9 mouse cellular contexts compared by ENCODE assay signal in the genomic region with DNA sequence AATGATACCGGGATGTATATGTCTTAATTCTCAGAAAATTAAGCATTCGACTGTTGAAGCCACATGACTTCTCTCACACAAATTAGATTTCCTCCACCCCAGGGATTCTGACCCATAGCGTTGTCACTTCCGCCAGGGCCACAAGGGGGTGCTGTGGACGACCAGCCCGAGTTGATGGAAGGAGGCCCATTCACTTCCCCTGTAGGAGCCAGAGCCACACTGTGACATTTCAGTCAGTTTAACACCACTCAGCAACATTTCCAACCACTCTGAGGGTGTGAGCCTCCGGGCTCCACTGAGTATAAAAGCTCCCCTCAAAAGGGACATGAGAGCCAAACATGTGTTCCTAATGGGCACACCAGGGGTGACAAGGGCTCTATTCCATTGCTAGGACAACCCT. TPM values are rescaled to one million over a fixed set of nuclear protein-coding genes. Genes with fewer than 3 reads are reported as not detected.
DNase-seq lines count a peak whose midpoint lies in the region; ATAC-seq and TF ChIP-seq lines count a peak whose summit lies in the region.
"Had no signal": no experiment of that assay in that cellular context is flagged by ENCODE, and none has a peak within 500 bp of the region (broad histone marks: within the 10 kb centered on the region; RNA-seq: fewer than 3 reads in every experiment).

No protein-coding gene starts in this region.

- DNase-seq in midbrain, embryonic 10.5 days (ENCODE audit: low spot score): peak; percentile 55
- DNase-seq in cerebellum, postnatal 14 days: peak; percentile 68 to 83
- DNase-seq in frontal cortex, postnatal 14 days (ENCODE audit: low spot score in 2 of 2): peak; percentile 47 to 51
- DNase-seq in hindbrain, postnatal 0 days (ENCODE audit: low spot score): peak; percentile 62
- DNase-seq in left cerebral cortex, postnatal 36 days (ENCODE audit: low spot score in 2 of 2): peak; percentile 32 to 54
- peak; percentile 37 for DNase-seq in thymus, postnatal 14 days

- H3K4me1 ChIP-seq in midbrain, embryonic 10.5 days: peaks cover 27% of the 10 kb centered on the region
- peaks cover 10% of the 10 kb centered on the region; the same call in 1 of the 2 replicates for H3K4me1 ChIP-seq in midbrain, embryonic 16.5 days (ENCODE audit: control insufficient read depth, insufficient read depth, low read length)
- H3K4me1 ChIP-seq in hindbrain, postnatal 0 days (ENCODE audit: insufficient read depth, low read length): peaks cover 10% of the 10 kb centered on the region; the same call in 1 of the 2 replicates
- peaks cover 15% of the 10 kb centered on the region for H3K4me1 ChIP-seq in midbrain, embryonic 15.5 days

- H3K27me3 ChIP-seq in midbrain, embryonic 10.5 days (ENCODE audit: low read depth, poor library complexity, severe bottlenecking): no peaks in the 10 kb centered on the region
- H3K27me3 ChIP-seq in midbrain, embryonic 16.5 days (ENCODE audit: control insufficient read depth, insufficient read depth, low read depth, low read length): no peaks in the 10 kb centered on the region
- H3K27me3 ChIP-seq in hindbrain, postnatal 0 days (ENCODE audit: insufficient read depth, low read length): no peaks in the 10 kb centered on the region
- no peaks in the 10 kb centered on the region for H3K27me3 ChIP-seq in midbrain, embryonic 15.5 days (replicated peaks)

- 87% methylated on average over 7 of the region's 7 CpGs for WGBS in midbrain, embryonic 10.5 days
- WGBS in midbrain, embryonic 16.5 days: 67% methylated on average over 7 of the region's 7 CpGs
- WGBS in hindbrain, postnatal 0 days: 59% methylated on average over 7 of the region's 7 CpGs
- 71% methylated on average over 7 of the region's 7 CpGs for WGBS in midbrain, embryonic 15.5 days

- H3K9me3 ChIP-seq in midbrain, embryonic 10.5 days (replicated peaks): no peaks in the 10 kb centered on the region
- H3K9me3 ChIP-seq in midbrain, embryonic 16.5 days (replicated peaks; ENCODE audit: control insufficient read depth, low read length, poor library complexity, severe bottlenecking): no peaks in the 10 kb centered on the region
- no peaks in the 10 kb centered on the region for H3K9me3 ChIP-seq in hindbrain, postnatal 0 days (ENCODE audit: low read length)
- H3K9me3 ChIP-seq in midbrain, embryonic 15.5 days: no peaks in the 10 kb centered on the region

- no peak for ATAC-seq in midbrain, embryonic 16.5 days
- ATAC-seq in hindbrain, postnatal 0 days: peak; percentile 64
- ATAC-seq in midbrain, embryonic 15.5 days (replicated peaks): no peak

- intact Hi-C loops in left cerebral cortex, postnatal 36 days (cut with DNase I): loop anchor here (5.0 kb wide), 1 partner anchor 316 kb away; a partner anchor contains a TSS

- H3K4me2 ChIP-seq in midbrain, embryonic 16.5 days (ENCODE audit: low read length): no peak overlapping the region
- H3K4me2 ChIP-seq in hindbrain, postnatal 0 days (ENCODE audit: low read depth, low read length): no peak overlapping the region
- H3K4me2 ChIP-seq in midbrain, embryonic 15.5 days: no peak overlapping the region

- peak; percentile 77 for TF ChIP-seq CTCF in hindbrain, postnatal 0 days (IDR thresholded peaks at IDR 0.05; ENCODE audit: low read depth)

- H3K9ac ChIP-seq in midbrain, embryonic 16.5 days (ENCODE audit: low read depth, low read length): no peak overlapping the region
- H3K9ac ChIP-seq in hindbrain, postnatal 0 days (replicated peaks; ENCODE audit: low read length): no peak overlapping the region
- H3K9ac ChIP-seq in midbrain, embryonic 15.5 days: no peak overlapping the region

- H3K36me3 ChIP-seq in midbrain, embryonic 10.5 days: no peaks in the 10 kb centered on the region
- H3K36me3 ChIP-seq in midbrain, embryonic 16.5 days (ENCODE audit: control insufficient read depth, insufficient read depth, low read length): no peaks in the 10 kb centered on the region
- H3K36me3 ChIP-seq in hindbrain, postnatal 0 days (ENCODE audit: insufficient read depth, low read length): no peaks in the 10 kb centered on the region
- no peaks in the 10 kb centered on the region for H3K36me3 ChIP-seq in midbrain, embryonic 15.5 days (replicated peaks)

- no peak overlapping the region for H3K4me3 ChIP-seq in midbrain, embryonic 10.5 days
- no peak overlapping the region for H3K4me3 ChIP-seq in midbrain, embryonic 16.5 days (ENCODE audit: low read depth, low read length)
- no peak overlapping the region for H3K4me3 ChIP-seq in hindbrain, postnatal 0 days (ENCODE audit: low read length)
- no peak overlapping the region for H3K4me3 ChIP-seq in midbrain, embryonic 15.5 days

- peak overlapping the region; percentile 71 for H3K27ac ChIP-seq in midbrain, embryonic 10.5 days (replicated peaks)
- no peak overlapping the region for H3K27ac ChIP-seq in midbrain, embryonic 16.5 days (ENCODE audit: low read length)
- H3K27ac ChIP-seq in hindbrain, postnatal 0 days: 0 out of 2 replicates have a peak overlapping the region, but pooled peaks have one; percentile 36
- H3K27ac ChIP-seq in midbrain, embryonic 15.5 days: peak overlapping the region; percentile 51; the same call in 1 of the 2 replicates
- H3K27ac ChIP-seq: macrophage had no signal

RNA-seq across cellular contexts. Expression of a gene that starts 54.6 kb away (rescaled TPM):
- 18.6 and 22.4 TPM in 2 replicates for polyA plus RNA-seq in midbrain, embryonic 10.5 days (2016; fragmentation: Nextera tagmentation; extraction: Ambion mirVana)
- polyA plus RNA-seq in midbrain, embryonic 16.5 days (2015; fragmentation: Nextera tagmentation; extraction: Ambion mirVana): 54.6 and 55.0 TPM in 2 replicates
- 69.3 and 83.8 TPM in 2 replicates for total RNA-seq in hindbrain, postnatal 0 days (2014; rRNA removed)
- polyA plus RNA-seq in hindbrain, postnatal 0 days (2015; fragmentation: Nextera tagmentation; extraction: Ambion mirVana): 33.4 and 34.7 TPM in 2 replicates
- total RNA-seq in left cerebral cortex, postnatal 36 days (2021): 10 to 100 TPM; 31.4 to 40.0 TPM
- 55.3 and 55.6 TPM in 2 replicates for polyA plus RNA-seq in midbrain, embryonic 15.5 days (2015; fragmentation: Nextera tagmentation; extraction: Ambion mirVana)
